Mouse (Mus musculus): Measurements from ENCODE around the gene Gramd1b.

DNA sequence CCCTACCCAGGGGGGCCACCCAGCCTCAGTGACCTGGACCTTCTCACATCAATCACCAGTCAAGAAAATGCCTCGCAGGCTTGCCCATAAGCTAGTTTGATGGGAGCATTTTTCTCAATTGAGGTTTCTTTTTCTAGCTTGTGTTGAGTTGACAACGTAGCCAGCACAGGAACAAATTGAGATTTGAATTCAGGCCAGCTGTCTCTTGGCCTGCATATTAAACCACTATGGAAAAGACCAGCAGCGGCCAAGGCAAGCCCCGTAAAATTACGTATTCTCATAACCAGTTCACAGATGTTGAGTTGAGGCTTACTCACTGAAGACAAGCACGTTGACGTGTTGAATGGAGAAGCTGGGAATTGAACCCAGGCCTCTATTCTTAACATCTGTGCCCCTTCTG lies 248.2 kb downstream of the Gramd1b start:
- TF ChIP-seq CTCF (IDR thresholded peaks at IDR 0.05; ENCODE audit: low read depth) (no peak), EP300 (IDR thresholded peaks at IDR 0.05; ENCODE audit: low read depth) (no peak)

All from heart, postnatal 0 days (tissue).